Mouse (Mus musculus) heart, postnatal 25 days (tissue): ENCODE measurements around the gene Nkx2-9. TPM values are rescaled to one million over a fixed set of nuclear protein-coding genes. Genes with fewer than 3 reads are reported as not detected.

Experiments used
- DNase-seq: peaks from one replicate; pipeline ENCODE4 v3.0.0; 2022; ENCODE audit warnings: low spot score
- intact Hi-C: fragments of 180-260 bp; cut with DNase I; formaldehyde crosslinking; loops from one replicate; pipeline ENCODE4 v1.15.1; 2025
- total RNA-seq, 2 experiments: library from RNA; stranded (reverse); gene quantifications; 2 replicates each; pipeline ENCODE4 v1.2.3; 2021

Gene Nkx2-9
- not detected for total RNA-seq

- intact Hi-C loops, result no loop called here
- no peak for DNase-seq
Measured at GRCm38 (mm10) chr12:56612761-56613437, at the start of gene Nkx2-9. Gene Nkx2-9, minus strand, starts transcription at chr12:56613284.

GRCm38 (mm10) chr12:56637181-56637566 lies 24.1 kb upstream of the Nkx2-9 start:
- DNase-seq, result no peak

GRCm38 (mm10) chr12:56636534-56637180 lies 23.6 kb upstream of the Nkx2-9 start:
- DNase-seq, result no peak

More at GRCm38 (mm10) chr12:56637181-56637566, 24.1 kb upstream of the Nkx2-9 start:
- intact Hi-C loops, result loop anchor here (2.0 to 10.0 kb wide), 2 partner anchors 52 to 578 kb away; no protein-coding TSS in a partner anchor

GRCm38 (mm10) chr12:56616088-56616487 lies 3.0 kb upstream of the Nkx2-9 start:
- intact Hi-C loops, result no loop called here

More at GRCm38 (mm10) chr12:56636534-56637180, 23.6 kb upstream of the Nkx2-9 start:
- intact Hi-C loops, result loop anchor here (2.0 to 10.0 kb wide), 2 partner anchors 52 to 578 kb away; no protein-coding TSS in a partner anchor

GRCm38 (mm10) chr12:56615391-56615790 lies 2.3 kb upstream of the Nkx2-9 start:
- intact Hi-C loops, result no loop called here
- no peak for DNase-seq

More at GRCm38 (mm10) chr12:56616088-56616487, 3.0 kb upstream of the Nkx2-9 start:
- DNase-seq, result no peak

GRCm38 (mm10) chr12:56614513-56614912 lies 1.4 kb upstream of the Nkx2-9 start:
- intact Hi-C loops, result no loop called here
- DNase-seq, result no peak

GRCm38 (mm10) chr12:56613916-56614510 lies 929 bp upstream of the Nkx2-9 start:
- DNase-seq, result no peak
- intact Hi-C loops, result no loop called here

- intact Hi-C loops, result no loop called here
- no peak for DNase-seq
Measured at GRCm38 (mm10) chr12:56613438-56613830, 350 bp upstream of the Nkx2-9 start.

GRCm38 (mm10) chr12:56612349-56612735 lies 742 bp downstream of the Nkx2-9 start:
- DNase-seq, result no peak
- intact Hi-C loops, result no loop called here

- intact Hi-C loops, result no loop called here
- DNase-seq, result no peak
Measured at GRCm38 (mm10) chr12:56611504-56612348, 1.4 kb downstream of the Nkx2-9 start.

GRCm38 (mm10) chr12:56610851-56611250 lies 2.2 kb downstream of the Nkx2-9 start:
- intact Hi-C loops, result no loop called here

GRCm38 (mm10) chr12:56591722-56592121 lies 21.4 kb downstream of the Nkx2-9 start:
- no peak for DNase-seq
- intact Hi-C loops, result loop anchor here (2.0 kb wide), 1 partner anchor 533 kb away; no protein-coding TSS in a partner anchor

More at GRCm38 (mm10) chr12:56610851-56611250, 2.2 kb downstream of the Nkx2-9 start:
- no peak for DNase-seq

GRCm38 (mm10) chr12:56587830-56588229 lies 25.3 kb downstream of the Nkx2-9 start:
- no peak for DNase-seq
- intact Hi-C loops, result loop anchor here (10.0 kb wide), 1 partner anchor 47 kb away; no protein-coding TSS in a partner anchor

Other genes with a start within 250 kb of the Nkx2-9 start
- gene Nkx2-1, start 76.4 kb downstream of the Nkx2-9 start, total RNA-seq, result under 1 TPM in 1 of 2 experiments, not detected in 1; 0.11 TPM
- gene Pax9, start 78.5 kb upstream of the Nkx2-9 start, total RNA-seq, result under 1 TPM; 0.16 to 0.22 TPM